Mouse (Mus musculus): ENCODE results near the gene Kmt2b. TPM values are rescaled to one million over a fixed set of nuclear protein-coding genes. Genes with fewer than 3 reads are reported as not detected.

Kmt2b gene
- polyA plus RNA-seq, 1 experiment from 2014 or later, result 14.8 TPM

DNA sequence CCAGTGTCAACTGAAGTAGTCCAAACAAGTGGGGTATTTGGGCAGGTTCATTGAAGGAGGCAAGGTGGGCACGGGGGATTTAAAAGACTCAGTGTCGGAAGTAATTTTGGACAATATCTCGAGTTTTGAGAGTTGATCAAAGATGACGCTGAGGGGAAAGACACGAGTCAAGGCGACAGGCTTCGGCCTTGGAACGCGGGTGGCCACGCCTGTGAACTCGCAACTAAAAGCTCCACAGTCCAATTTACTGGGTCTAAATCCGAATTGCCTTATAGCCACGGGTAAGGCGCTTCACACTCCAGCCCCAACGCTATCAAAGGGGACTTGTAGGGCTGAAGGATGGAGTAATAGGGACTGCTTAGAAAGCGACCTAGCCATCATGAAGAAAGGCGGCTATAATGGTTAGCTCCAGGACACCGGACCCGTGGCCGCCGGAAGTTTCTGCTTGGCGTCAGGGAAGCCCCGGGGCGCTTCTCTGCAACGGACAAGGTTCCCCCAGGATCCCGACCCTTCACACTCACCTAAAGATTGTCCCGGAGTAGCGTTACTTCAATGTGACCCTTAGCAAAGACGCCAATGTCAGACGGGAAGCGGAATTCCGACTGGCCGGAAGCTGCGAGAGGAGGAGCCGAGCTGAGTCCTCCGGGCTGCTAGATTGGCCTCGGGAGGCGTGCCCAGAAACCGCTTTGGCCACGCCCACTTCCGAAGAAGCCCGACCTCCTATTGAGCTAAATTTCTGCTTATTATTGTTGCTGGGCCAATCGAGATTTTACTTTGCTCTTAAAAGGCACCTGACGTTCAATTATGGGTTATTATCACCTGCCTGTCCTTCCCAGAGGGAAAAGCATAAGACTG lies 37.2 kb upstream of the Kmt2b start, which contains the start of gene Cox6b1:
TSS of gene Cox6b1 (minus strand) at position 622 of the 855 bp plus-strand sequence.
- Histone ChIP-seq H3K27me3 (ENCODE audit: insufficient read depth, low read length) (no peaks in the 10 kb centered on the region), H3K4me2 (peak within 1 kb of the TSS; percentile 68), H3K27ac (ENCODE audit: low read depth) (peak within 1 kb of the TSS; percentile 25; the same call in 1 of the 2 replicates), H3K9me3 (ENCODE audit: low read depth, low read length) (no peaks in the 10 kb centered on the region), H3K9ac (peak within 1 kb of the TSS; percentile 89), H3K4me3 (ENCODE audit: low read depth, low read length) (peak within 1 kb of the TSS; percentile 91), H3K4me1 (ENCODE audit: insufficient read depth) (0 out of 2 replicates have a peak, but pooled peaks cover 5% of the 10 kb centered on the region), H3K36me3 (ENCODE audit: insufficient read depth) (peaks cover 35% of the 10 kb centered on the region)
- ATAC-seq (ENCODE audit: insufficient read depth) (peak; percentile 96), DNase-seq (peak; percentile 97)
- no peak for TF ChIP-seq CTCF (IDR thresholded peaks at IDR 0.05; ENCODE audit: low read depth)
- WGBS, result 2% methylated on average over 44 of the region's 44 CpGs

DNA sequence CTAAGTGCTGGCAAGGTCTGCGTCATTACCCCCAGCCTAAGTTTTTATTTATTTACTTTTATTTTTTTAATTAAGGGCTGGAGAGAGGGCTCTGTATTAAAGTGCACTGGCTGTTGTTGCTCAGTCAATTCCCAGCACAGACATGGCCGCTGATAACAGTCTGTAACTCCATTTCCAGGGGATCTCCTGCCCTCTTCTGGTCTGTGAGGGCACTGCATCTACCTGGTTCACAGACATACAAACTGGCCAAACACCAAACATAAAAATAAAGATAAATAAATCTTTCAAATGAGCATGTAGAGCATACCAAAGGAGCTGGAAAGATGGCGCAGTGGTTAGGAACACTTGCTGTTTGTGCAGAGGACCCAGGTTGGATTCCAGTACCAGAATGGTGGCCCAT lies 30.7 kb upstream of the Kmt2b start:
- H3K9ac ChIP-seq, result no peak overlapping the region
- 92% methylated on average over 3 of the region's 3 CpGs for WGBS
- no peaks in the 10 kb centered on the region for H3K27me3 ChIP-seq (ENCODE audit: insufficient read depth, low read length)
- ATAC-seq (ENCODE audit: insufficient read depth), result no peak
- no peaks in the 10 kb centered on the region for H3K4me1 ChIP-seq (ENCODE audit: insufficient read depth)
- DNase-seq, result peak; percentile 51
- peak; percentile 61 for TF ChIP-seq CTCF (IDR thresholded peaks at IDR 0.05; ENCODE audit: low read depth)
- H3K4me3 ChIP-seq (ENCODE audit: low read depth, low read length), result no peak overlapping the region
- H3K4me2 ChIP-seq, result no peak overlapping the region
- no peaks in the 10 kb centered on the region for H3K9me3 ChIP-seq (ENCODE audit: low read depth, low read length)
- peaks cover 80% of the 10 kb centered on the region for H3K36me3 ChIP-seq (ENCODE audit: insufficient read depth)
- no peak overlapping the region for H3K27ac ChIP-seq (ENCODE audit: low read depth)

DNA sequence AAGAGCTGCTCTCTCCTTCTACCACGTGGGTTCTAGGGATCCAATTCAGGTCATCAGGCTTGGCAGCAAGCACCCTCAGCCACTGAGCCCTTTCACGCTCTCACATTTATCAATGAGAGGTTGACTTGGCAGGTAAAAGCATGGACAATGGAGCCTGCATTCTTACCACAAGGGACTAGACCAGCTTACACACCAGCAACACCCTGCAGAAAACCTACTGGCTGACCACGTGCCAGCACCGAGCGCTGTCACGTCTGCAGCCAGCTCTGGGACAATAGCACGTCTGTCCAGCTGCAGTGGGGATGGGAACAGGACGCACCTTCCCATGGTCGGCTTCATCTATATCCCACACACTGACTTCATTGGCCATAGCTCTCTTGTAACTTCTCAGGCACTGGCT lies 30.1 kb upstream of the Kmt2b start:
- WGBS, result 92% methylated on average over 9 of the region's 9 CpGs
- no peak for DNase-seq
- no peak for TF ChIP-seq CTCF (IDR thresholded peaks at IDR 0.05; ENCODE audit: low read depth)
- no peak for ATAC-seq (ENCODE audit: insufficient read depth)
- H3K4me3 ChIP-seq (ENCODE audit: low read depth, low read length), result no peak overlapping the region
- no peaks in the 10 kb centered on the region for H3K9me3 ChIP-seq (ENCODE audit: low read depth, low read length)
- H3K27ac ChIP-seq (ENCODE audit: low read depth), result no peak overlapping the region
- no peak overlapping the region for H3K9ac ChIP-seq
- peaks cover 75% of the 10 kb centered on the region for H3K36me3 ChIP-seq (ENCODE audit: insufficient read depth)
- no peaks in the 10 kb centered on the region for H3K27me3 ChIP-seq (ENCODE audit: insufficient read depth, low read length)
- H3K4me2 ChIP-seq, result no peak overlapping the region
- no peaks in the 10 kb centered on the region for H3K4me1 ChIP-seq (ENCODE audit: insufficient read depth)

DNA sequence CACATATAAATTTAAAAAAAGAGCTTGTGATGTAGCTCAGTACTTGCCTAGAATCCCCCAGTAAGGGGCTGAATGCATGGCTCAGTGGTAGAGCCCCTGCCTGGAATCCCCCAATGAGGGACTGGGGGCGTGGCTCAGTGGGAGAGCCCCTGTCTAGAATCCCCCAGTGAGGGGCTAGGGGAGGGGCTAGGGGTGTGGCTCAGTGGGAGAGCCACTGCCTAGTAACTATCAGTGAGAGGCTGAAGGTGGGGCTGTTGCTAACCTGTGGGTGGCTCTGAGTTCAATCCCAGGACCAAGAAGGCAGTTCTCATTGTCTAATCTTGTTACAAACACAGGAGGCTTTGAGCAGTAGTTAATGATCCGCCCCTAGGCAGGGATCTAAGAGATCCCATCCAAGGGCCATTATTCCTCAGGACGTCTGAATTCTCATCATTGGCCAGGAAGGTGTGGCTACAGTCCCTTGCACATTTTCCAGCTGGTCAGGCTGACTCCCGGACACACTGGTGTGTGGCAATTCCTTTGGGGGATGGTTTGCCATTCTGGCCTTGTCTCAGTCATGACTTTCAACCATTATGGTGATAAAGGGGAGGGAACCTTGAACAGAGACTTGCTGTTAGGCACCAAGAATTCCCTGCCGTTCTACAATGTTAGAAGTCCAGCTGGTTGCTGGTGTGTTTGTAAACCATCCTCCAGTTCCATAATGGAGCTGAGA lies 26.7 kb upstream of the Kmt2b start:
- Histone ChIP-seq H3K9ac (no peak overlapping the region), H3K36me3 (ENCODE audit: insufficient read depth) (peaks cover 47% of the 10 kb centered on the region), H3K4me1 (ENCODE audit: insufficient read depth) (no peaks in the 10 kb centered on the region), H3K4me2 (no peak overlapping the region), H3K9me3 (ENCODE audit: low read depth, low read length) (no peaks in the 10 kb centered on the region), H3K27me3 (ENCODE audit: insufficient read depth, low read length) (no peaks in the 10 kb centered on the region), H3K27ac (ENCODE audit: low read depth) (no peak overlapping the region), H3K4me3 (ENCODE audit: low read depth, low read length) (no peak overlapping the region)
- TF ChIP-seq CTCF (IDR thresholded peaks at IDR 0.05; ENCODE audit: low read depth), result no peak
- DNase-seq, result no peak
- ATAC-seq (ENCODE audit: insufficient read depth), result no peak
- WGBS, result 62% methylated on average over 5 of the region's 5 CpGs

DNA sequence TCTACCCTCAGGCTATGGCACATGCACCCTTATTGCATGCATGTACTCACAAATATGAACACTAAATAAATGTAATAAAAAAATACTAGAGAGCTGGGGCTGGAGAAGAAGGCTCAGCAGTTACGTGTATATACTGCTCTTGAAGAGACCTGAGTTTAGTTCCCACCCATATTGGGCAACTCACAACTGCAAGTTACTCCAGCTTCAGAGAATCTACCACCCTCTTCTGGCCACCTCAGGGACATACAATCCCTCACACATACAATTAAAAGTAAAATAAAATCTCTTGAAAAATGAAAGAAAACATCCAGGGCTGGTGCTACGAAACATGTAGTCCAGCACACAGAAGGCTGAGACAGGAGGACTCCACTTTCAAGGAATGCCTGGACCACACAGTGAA lies 25.9 kb upstream of the Kmt2b start:
- H3K36me3 ChIP-seq (ENCODE audit: insufficient read depth), result peaks cover 41% of the 10 kb centered on the region
- ATAC-seq (ENCODE audit: insufficient read depth), result no peak
- H3K9ac ChIP-seq, result no peak overlapping the region
- peak; percentile 42 for TF ChIP-seq CTCF (IDR thresholded peaks at IDR 0.05; ENCODE audit: low read depth)
- DNase-seq, result peak; percentile 51
- H3K4me2 ChIP-seq, result no peak overlapping the region
- H3K27ac ChIP-seq (ENCODE audit: low read depth), result no peak overlapping the region
- no peaks in the 10 kb centered on the region for H3K9me3 ChIP-seq (ENCODE audit: low read depth, low read length)
- no peaks in the 10 kb centered on the region for H3K4me1 ChIP-seq (ENCODE audit: insufficient read depth)
- WGBS, result 73% methylated on average over 2 of the region's 2 CpGs
- no peak overlapping the region for H3K4me3 ChIP-seq (ENCODE audit: low read depth, low read length)
- no peaks in the 10 kb centered on the region for H3K27me3 ChIP-seq (ENCODE audit: insufficient read depth, low read length)

DNA sequence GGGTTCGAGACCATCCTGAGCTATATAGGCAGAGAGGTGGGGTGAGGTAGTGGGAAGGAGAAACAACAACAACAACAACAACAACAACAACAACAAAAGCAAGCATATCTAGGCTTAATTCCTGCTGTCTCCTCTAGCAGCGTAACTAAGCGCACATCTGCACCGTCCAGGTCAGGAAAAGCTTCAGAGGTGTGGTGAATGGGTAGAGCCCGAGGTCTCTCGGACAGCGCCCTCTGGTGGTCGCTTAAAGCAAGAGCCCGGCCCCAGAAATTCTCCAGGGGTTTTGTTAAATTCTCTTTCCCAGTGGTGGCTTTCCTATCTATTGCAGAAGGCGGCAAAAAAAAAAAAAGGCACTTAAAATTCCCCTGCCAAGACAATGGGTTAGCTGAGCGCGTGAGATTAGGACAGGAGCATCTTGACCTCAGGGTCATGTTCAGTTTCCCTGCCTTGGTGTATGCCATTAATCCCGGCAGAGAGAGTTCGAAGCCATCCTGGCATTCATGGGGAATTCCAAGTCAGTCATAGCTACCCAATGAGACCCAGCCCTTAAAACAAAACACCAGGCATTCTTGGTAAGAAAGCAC lies 25.1 kb upstream of the Kmt2b start:
- DNase-seq, result peak; percentile 79
- peak; percentile 72 for TF ChIP-seq CTCF (IDR thresholded peaks at IDR 0.05; ENCODE audit: low read depth)
- ATAC-seq (ENCODE audit: insufficient read depth), result peak; percentile 57; the same call in 1 of the 2 replicates
- Histone ChIP-seq H3K27me3 (ENCODE audit: insufficient read depth, low read length) (no peaks in the 10 kb centered on the region), H3K36me3 (ENCODE audit: insufficient read depth) (peaks cover 32% of the 10 kb centered on the region), H3K4me1 (ENCODE audit: insufficient read depth) (no peaks in the 10 kb centered on the region), H3K9me3 (ENCODE audit: low read depth, low read length) (no peaks in the 10 kb centered on the region), H3K27ac (ENCODE audit: low read depth) (no peak overlapping the region), H3K4me2 (no peak overlapping the region), H3K4me3 (ENCODE audit: low read depth, low read length) (no peak overlapping the region), H3K9ac (no peak overlapping the region)
- WGBS, result 21% methylated on average over 14 of the region's 14 CpGs
